Mouse (Mus musculus) ES-E14 (cell line): ENCODE data around the gene Ciz1.

Experiments
- CHD2 ChIP-seq: IDR thresholded peaks from 2 replicates; pipeline ENCODE4 v1.6.1; 2014; ENCODE audit warnings: mild to moderate bottlenecking, low read depth, low read length, inconsistent platforms
- HCFC1 ChIP-seq: IDR thresholded peaks from 2 replicates; pipeline ENCODE4 v1.6.1; 2012; ENCODE audit warnings: low read length, inconsistent platforms, borderline replicate concordance; ENCODE audit not compliant: insufficient read depth
- MAFK ChIP-seq: IDR thresholded peaks from 2 replicates; pipeline ENCODE4 v1.6.1; 2014; ENCODE audit warnings: mild to moderate bottlenecking, low read depth, low read length, inconsistent platforms; ENCODE audit not compliant: insufficient read depth
- ZC3H11A ChIP-seq: IDR thresholded peaks from 2 replicates; pipeline ENCODE4 v1.6.1; 2012; ENCODE audit warnings: low read depth, mild to moderate bottlenecking, inconsistent platforms, low read length, borderline replicate concordance
- ZNF384 ChIP-seq: IDR thresholded peaks from 2 replicates; pipeline ENCODE4 v1.6.1; 2012; ENCODE audit warnings: low read depth, low read length, inconsistent platforms

DNA sequence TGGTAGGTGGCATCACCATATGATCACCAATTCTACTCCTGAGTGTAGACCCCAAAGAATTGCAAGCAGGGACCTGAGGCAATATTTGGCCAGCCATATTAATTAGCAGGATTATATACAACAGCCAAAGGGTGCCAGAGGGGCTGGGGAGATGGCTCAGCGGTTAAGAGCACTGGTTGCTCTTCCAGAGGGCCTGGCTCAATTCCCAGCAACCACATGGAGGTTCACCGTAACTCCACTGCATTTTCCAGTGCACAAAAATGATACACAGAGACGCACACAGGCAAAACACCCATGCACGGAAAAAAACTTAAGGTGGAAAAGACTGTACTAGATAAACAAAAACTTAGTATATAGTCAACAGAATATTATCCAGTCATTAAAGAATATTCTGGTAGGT, 24.9 kb upstream of the Ciz1 start:
- no peak for TF ChIP-seq CHD2
- TF ChIP-seq ZC3H11A, result no peak
- no peak for TF ChIP-seq HCFC1
- TF ChIP-seq ZNF384, result no peak
- TF ChIP-seq MAFK, result no peak
